8 mouse cellular contexts compared by ENCODE assay signal in the genomic region with DNA sequence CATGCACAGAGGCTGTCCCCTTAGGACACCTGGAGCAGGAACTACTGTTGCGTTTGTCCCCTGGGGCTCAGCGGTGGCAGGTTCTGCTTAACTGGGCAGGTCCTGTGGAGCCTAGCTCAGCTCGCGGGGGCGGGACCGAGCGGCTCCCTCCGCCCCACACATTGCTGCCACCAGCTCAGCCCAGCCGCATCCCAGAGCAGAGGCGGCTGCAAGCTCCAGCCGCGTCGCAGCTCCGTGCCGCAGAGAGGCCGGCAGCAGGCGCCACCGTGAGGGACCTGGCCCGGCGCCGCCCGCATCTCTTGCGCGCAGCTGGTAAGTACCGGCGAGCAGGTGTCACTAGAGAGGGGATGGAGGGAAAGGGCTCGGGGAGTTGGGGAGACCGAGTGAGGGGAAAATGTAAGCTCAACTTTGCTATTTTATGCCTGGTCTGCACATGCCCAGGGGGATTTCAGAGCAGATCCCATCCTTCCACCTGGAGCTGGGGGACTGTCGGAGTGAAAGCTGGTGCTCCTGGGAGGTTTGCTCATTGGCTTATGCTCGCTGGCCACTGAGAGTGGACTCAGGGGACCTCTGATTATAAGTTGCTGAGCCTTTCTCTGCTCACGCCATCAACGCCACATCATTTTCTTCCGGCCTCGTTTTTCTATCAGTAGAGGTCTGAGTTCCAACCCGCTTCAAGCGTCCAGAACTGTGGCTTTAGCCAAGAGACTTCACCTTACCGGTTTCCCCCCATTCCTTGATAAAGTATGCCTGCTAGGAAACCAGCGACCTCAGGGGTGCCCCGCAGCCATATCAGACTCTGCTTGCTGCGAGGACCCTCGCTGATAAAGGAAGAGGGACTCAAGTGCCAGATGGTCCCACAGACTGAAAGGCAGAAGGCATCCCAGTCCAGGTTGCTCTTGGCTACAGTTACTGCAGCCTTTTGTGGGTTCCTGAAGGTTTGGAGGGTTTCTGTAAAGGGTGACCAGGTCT. TPM values are rescaled to one million over a fixed set of nuclear protein-coding genes. Genes with fewer than 3 reads are reported as not detected.
DNase-seq lines count a peak whose midpoint lies in the region; ATAC-seq and TF ChIP-seq lines count a peak whose summit lies in the region.

TSS of gene Pkib (plus strand) at position 86 of the 972 bp plus-strand sequence.

- H3K79me2 ChIP-seq in CH12.LX (replicated peaks; ENCODE audit: control insufficient read depth, extremely low read depth, insufficient read depth, poor library complexity, severe bottlenecking) = no peaks in the 10 kb centered on the region

- no peak within 1 kb of the TSS for H3K9ac ChIP-seq in CH12.LX (ENCODE audit: insufficient read depth, low read depth)
- H3K9ac ChIP-seq in forebrain, embryonic 14.5 days (ENCODE audit: low read length) = peak within 1 kb of the TSS; percentile 63
- H3K9ac ChIP-seq in neural tube, embryonic 15.5 days (replicated peaks) = peak within 1 kb of the TSS; percentile 61

- H3K4me2 ChIP-seq in CH12.LX (ENCODE audit: insufficient read depth, low read depth, poor library complexity, severe bottlenecking) = peak within 1 kb of the TSS; percentile 68
- H3K4me2 ChIP-seq in forebrain, embryonic 14.5 days (ENCODE audit: low read length) = peak within 1 kb of the TSS; percentile 82
- peak within 1 kb of the TSS; percentile 94 for H3K4me2 ChIP-seq in neural tube, embryonic 15.5 days

- in situ Hi-C loops in CH12.LX (cut with MboI; ENCODE audit: low pct_ligation_motif_present, low pct_unique_long_range_greater_than_20kb, low sequenced_read_pairs) = no loop called here

- H3K36me3 ChIP-seq in CH12.LX (replicated peaks in 1 of 2; ENCODE audit: control insufficient read depth in 1 of 2, insufficient read depth in 1 of 2, low read length in 1 of 2) = no peaks in the 10 kb centered on the region
- H3K36me3 ChIP-seq in forebrain, embryonic 14.5 days (ENCODE audit: control insufficient read depth, insufficient read depth, low read length) = no peaks in the 10 kb centered on the region
- no peaks in the 10 kb centered on the region for H3K36me3 ChIP-seq in neural tube, embryonic 15.5 days

- peak within 1 kb of the TSS; percentile 7 to 43 (median 34) for H3K4me3 ChIP-seq in CH12.LX (replicated peaks in 1 of 3; ENCODE audit: low read depth in 2 of 3, low read length in 2 of 3, poor library complexity in 1 of 3)
- H3K4me3 ChIP-seq in forebrain, embryonic 14.5 days (ENCODE audit: low read depth, low read length) = peak within 1 kb of the TSS; percentile 44
- peak within 1 kb of the TSS; percentile 55 for H3K4me3 ChIP-seq in neural tube, embryonic 15.5 days (replicated peaks)

- TF ChIP-seq CTCF in CH12.LX (conservative IDR thresholded peaks at IDR 0.05 in 1 of 2, IDR thresholded peaks at IDR 0.05 in 1 of 2; ENCODE audit: low read depth in 2 of 2, low read length in 2 of 2) = no peak; a peak in 1 of 4 replicates

- H3K27ac ChIP-seq in CH12.LX (ENCODE audit: insufficient read depth, low read depth) = no peak within 1 kb of the TSS
- no peak within 1 kb of the TSS for H3K27ac ChIP-seq in forebrain, embryonic 14.5 days (ENCODE audit: low read depth, low read length)
- H3K27ac ChIP-seq in neural tube, embryonic 15.5 days (replicated peaks) = no peak within 1 kb of the TSS

- peaks cover 5% of the 10 kb centered on the region for H3K9me3 ChIP-seq in CH12.LX (replicated peaks; ENCODE audit: low read length)
- H3K9me3 ChIP-seq in forebrain, embryonic 14.5 days (replicated peaks; ENCODE audit: control insufficient read depth, low read length) = no peaks in the 10 kb centered on the region; the same call in 1 of the 2 replicates
- no peaks in the 10 kb centered on the region for H3K9me3 ChIP-seq in neural tube, embryonic 15.5 days (replicated peaks)

- no peak for TF ChIP-seq RAD21 in CH12.LX (IDR thresholded peaks at IDR 0.05; ENCODE audit: low read depth, low read length)

- no peak for TF ChIP-seq EP300 in CH12.LX (IDR thresholded peaks at IDR 0.05; ENCODE audit: low read length)

- 2% methylated on average over 41 of the region's 41 CpGs for WGBS in forebrain, embryonic 14.5 days
- 2% methylated on average over 41 of the region's 41 CpGs for WGBS in neural tube, embryonic 15.5 days

- H3K4me1 ChIP-seq in CH12.LX (ENCODE audit: control insufficient read depth in 1 of 2, insufficient read depth in 2 of 2) = peaks cover 4 to 44% of the 10 kb centered on the region in 2 experiments; a peak in 3 of 4 replicates
- peaks cover 7% of the 10 kb centered on the region; the same call in 1 of the 2 replicates for H3K4me1 ChIP-seq in forebrain, embryonic 14.5 days (ENCODE audit: control insufficient read depth, insufficient read depth, low read length)
- peaks cover 10% of the 10 kb centered on the region; the same call in 1 of the 2 replicates for H3K4me1 ChIP-seq in neural tube, embryonic 15.5 days

- peak; percentile 91 for DNase-seq in CH12.LX (ENCODE audit: extremely low read depth)
- DNase-seq in forebrain, embryonic 14.5 days (ENCODE audit: low spot score) = peak; percentile 71
- peak; percentile 10 for DNase-seq in layer of hippocampus, adult 9-10 months (ENCODE audit: low spot score)
- peak; percentile 73 for DNase-seq in lung, adult 18-20 months
- DNase-seq in testis, postnatal 14 days (ENCODE audit: low spot score) = peak; percentile 32

- no peak for TF ChIP-seq POLR2A in CH12.LX (IDR thresholded peaks at IDR 0.05; ENCODE audit: low read depth, low read length)

- ATAC-seq in cerebellum, adult (ENCODE audit: insufficient number of reproducible peaks, low FRiP score, low TSS enrichment) = peak; percentile 86
- ATAC-seq in forebrain, embryonic 14.5 days = peak; percentile 96
- peak; percentile 97 to 99 for ATAC-seq in hematopoietic stem cell, adult 5-6 weeks (replicated peaks in 1 of 2; ENCODE audit: insufficient read depth in 1 of 2, low FRiP score in 2 of 2, low TSS enrichment in 1 of 2, low read depth in 1 of 2, poor library complexity in 2 of 2, severe bottlenecking in 2 of 2)
- peak; percentile 95 for ATAC-seq in neural tube, embryonic 15.5 days (ENCODE audit: low FRiP score)

- H3K27me3 ChIP-seq in CH12.LX (replicated peaks) = no peaks in the 10 kb centered on the region
- H3K27me3 ChIP-seq in forebrain, embryonic 14.5 days (replicated peaks; ENCODE audit: control insufficient read depth, insufficient read depth, low read length) = 0 out of 2 replicates have a peak, but pooled peaks cover 2% of the 10 kb centered on the region
- 0 out of 2 replicates have a peak, but pooled peaks cover 3% of the 10 kb centered on the region for H3K27me3 ChIP-seq in neural tube, embryonic 15.5 days (replicated peaks)

- dilution Hi-C loops in CH12.LX (cut with MboI; ENCODE audit: extremely low pct_ligation_motif_present, extremely low pct_unique_long_range_greater_than_20kb, low sequenced_read_pairs) = no loop called here

TF ChIP-seq in CH12.LX, 34 proteins besides CTCF, POLR2A, EP300 and RAD21:
- peak; percentile 27; the same call in 1 of the 2 replicates for TF ChIP-seq TCF12 (IDR thresholded peaks at IDR 0.05; ENCODE audit: low read depth, low read length)
- TF ChIP-seq NRF1 (IDR thresholded peaks at IDR 0.05; ENCODE audit: low read depth, low read length) = 0 out of 2 replicates have a peak, but pooled peaks have one; percentile 23
- peak; percentile 95 for TF ChIP-seq UBTF (IDR thresholded peaks at IDR 0.05; ENCODE audit: low read depth, low read length)
- TF ChIP-seq BHLHE40 (IDR thresholded peaks at IDR 0.05; ENCODE audit: low read depth, low read length) = peak; percentile 13; the same call in 1 of the 2 replicates
- 0 out of 2 replicates have a peak, but pooled peaks have one; percentile 14 for TF ChIP-seq ETS1 (conservative IDR thresholded peaks at IDR 0.05; ENCODE audit: low read depth, low read length)
- no peak for TF ChIP-seq MAZ (IDR thresholded peaks at IDR 0.05; ENCODE audit: low read depth, low read length)

RNA-seq across cellular contexts. Expression of gene Pkib, which starts in this region (rescaled TPM):
- 0.59 and 1.3 TPM in 2 replicates for total RNA-seq in CH12.LX (2012; rRNA removed)
- total RNA-seq in CH12.LX (2014; rRNA removed) = 4.1 and 4.2 TPM in 2 replicates
- 1.9 TPM in 2 replicates for polyA plus RNA-seq in CH12.LX (2012; ENCODE audit: insufficient read length, low read depth)
- 0.60 and 2.3 TPM in 2 replicates for polyA plus RNA-seq in forebrain, embryonic 14.5 days (2014; fragmentation: Nextera tagmentation; extraction: Ambion mirVana)
- 6.1 and 8.4 TPM in 2 replicates for total RNA-seq in hematopoietic stem cell, adult 5-6 weeks (2017)
- 5.1 and 5.2 TPM in 2 replicates for polyA plus RNA-seq in neural tube, embryonic 15.5 days (2015; fragmentation: Nextera tagmentation; extraction: Ambion mirVana)

Comparison
In these comparisons a context has a peak if more than half of its experiments do, and no peak if none do; other contexts are left out.
1. DNase-seq: peak in every context shown above with its lines; median percentile 91 in CH12.LX; 73 in lung, adult 18-20 months; 71 in forebrain, embryonic 14.5 days; 32 in testis, postnatal 14 days; 10 in layer of hippocampus, adult 9-10 months.